Mouse (Mus musculus): ENCODE data around the gene Galnt7. TPM values are rescaled to one million over a fixed set of nuclear protein-coding genes. Genes with fewer than 3 reads are reported as not detected.

Gene Galnt7
- total and polyA plus RNA-seq, 3 experiments: 2.7 to 31.2 (median 19.0) TPM

GRCm38 (mm10) chr8:57488312-57488765, 164.5 kb downstream of the Galnt7 start:
- Histone ChIP-seq H3K36me3 (replicated peaks) (peaks cover 26% of the 10 kb centered on the region), H3K27me3 (ENCODE audit: insufficient read depth, low read length) (no peaks in the 10 kb centered on the region), H3K4me1 (ENCODE audit: insufficient read depth, low read depth, low read length) (peaks cover 25% of the 10 kb centered on the region), H3K9me3 (replicated peaks) (no peaks in the 10 kb centered on the region), H3K4me3 (ENCODE audit: low read depth, low read length) (peak overlapping the region; percentile 95)
- DNase-seq (ENCODE audit: low spot score) (peak; percentile 56), ATAC-seq (ENCODE audit: extremely low read depth, insufficient number of reproducible peaks, low FRiP score, poor library complexity, severe bottlenecking) (peak; percentile 29; the same call in 1 of the 2 replicates)
- TF ChIP-seq TAL1 (conservative IDR thresholded peaks at IDR 0.05; ENCODE audit: low read depth, low read length) (no peak), GATA2 (IDR thresholded peaks at IDR 0.05; ENCODE audit: borderline replicate concordance, low read depth, low read length) (no peak), CTCF (IDR thresholded peaks at IDR 0.05; ENCODE audit: low read depth, low read length) (no peak), GATA1 (IDR thresholded peaks at IDR 0.05; ENCODE audit: borderline replicate concordance, low read length) (no peak), POLR2AphosphoS5 (IDR thresholded peaks at IDR 0.05; ENCODE audit: insufficient replicate concordance, low read depth, low read length) (no peak)

DNA sequence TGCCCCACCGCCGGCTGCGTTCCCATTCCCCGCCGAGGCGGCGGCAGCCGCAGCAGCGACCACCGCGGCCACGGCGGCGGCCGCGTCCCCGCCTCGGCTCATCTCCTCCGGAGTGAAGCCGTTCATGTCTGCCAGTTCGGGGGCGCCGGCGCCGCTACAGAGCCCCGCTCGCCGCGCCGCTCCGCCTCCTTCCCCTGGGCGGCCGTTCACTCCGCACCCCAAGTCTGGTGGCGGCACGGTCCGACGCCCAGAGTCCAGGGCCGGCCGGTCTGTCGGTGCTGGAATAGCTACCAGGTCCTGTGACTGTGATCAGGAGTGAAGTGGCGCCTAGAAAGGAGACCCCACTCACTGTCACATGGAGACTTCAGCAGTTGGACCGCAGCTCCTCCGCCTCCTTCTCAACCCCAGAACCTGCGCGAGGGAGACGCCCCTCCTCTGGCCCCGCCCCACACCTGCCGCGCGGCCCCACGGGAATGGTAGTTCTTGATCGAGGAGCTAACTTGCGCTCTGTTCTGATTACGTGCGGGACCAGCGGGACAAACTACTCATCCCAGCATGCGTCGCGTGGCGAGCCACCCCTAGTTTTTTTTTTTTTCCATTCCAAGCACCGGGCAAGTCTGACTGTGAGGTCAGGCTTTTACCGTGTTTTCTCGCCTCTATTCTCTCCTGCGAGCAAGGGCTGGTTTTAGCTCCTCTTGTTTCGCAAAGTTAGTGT, 165.2 kb downstream of the Galnt7 start, which contains the start of gene Sap30:
Gene Sap30, minus strand, starts transcription at position 420 of the 715 bp plus-strand sequence.
- peaks cover 25% of the 10 kb centered on the region for H3K36me3 ChIP-seq (replicated peaks)
- DNase-seq (ENCODE audit: low spot score): peak; percentile 84
- H3K27me3 ChIP-seq (ENCODE audit: insufficient read depth, low read length): no peaks in the 10 kb centered on the region
- ATAC-seq (ENCODE audit: extremely low read depth, insufficient number of reproducible peaks, low FRiP score, poor library complexity, severe bottlenecking): peak; percentile 96
- no peaks in the 10 kb centered on the region for H3K9me3 ChIP-seq (replicated peaks)
- TF ChIP-seq CTCF (IDR thresholded peaks at IDR 0.05; ENCODE audit: low read depth, low read length): no peak
- no peak for TF ChIP-seq POLR2AphosphoS5 (IDR thresholded peaks at IDR 0.05; ENCODE audit: insufficient replicate concordance, low read depth, low read length)
- TF ChIP-seq TAL1 (conservative IDR thresholded peaks at IDR 0.05; ENCODE audit: low read depth, low read length): no peak
- TF ChIP-seq GATA1 (IDR thresholded peaks at IDR 0.05; ENCODE audit: borderline replicate concordance, low read length): no peak
- TF ChIP-seq GATA2 (IDR thresholded peaks at IDR 0.05; ENCODE audit: borderline replicate concordance, low read depth, low read length): no peak
- H3K4me3 ChIP-seq (ENCODE audit: low read depth, low read length): peak within 1 kb of the TSS; percentile 95
- H3K4me1 ChIP-seq (ENCODE audit: insufficient read depth, low read depth, low read length): peaks cover 25% of the 10 kb centered on the region

- ATAC-seq (ENCODE audit: extremely low read depth, insufficient number of reproducible peaks, low FRiP score, poor library complexity, severe bottlenecking) (no peak), DNase-seq (ENCODE audit: low spot score) (peak; percentile 33)
- Histone ChIP-seq H3K36me3 (replicated peaks) (peaks cover 27% of the 10 kb centered on the region), H3K4me1 (ENCODE audit: insufficient read depth, low read depth, low read length) (peaks cover 22% of the 10 kb centered on the region), H3K9me3 (replicated peaks) (no peaks in the 10 kb centered on the region), H3K4me3 (ENCODE audit: low read depth, low read length) (peak overlapping the region; percentile 95), H3K27me3 (ENCODE audit: insufficient read depth, low read length) (no peaks in the 10 kb centered on the region)
- TF ChIP-seq TAL1 (conservative IDR thresholded peaks at IDR 0.05; ENCODE audit: low read depth, low read length) (no peak), GATA2 (IDR thresholded peaks at IDR 0.05; ENCODE audit: borderline replicate concordance, low read depth, low read length) (no peak), POLR2AphosphoS5 (IDR thresholded peaks at IDR 0.05; ENCODE audit: insufficient replicate concordance, low read depth, low read length) (no peak), CTCF (IDR thresholded peaks at IDR 0.05; ENCODE audit: low read depth, low read length) (no peak), GATA1 (IDR thresholded peaks at IDR 0.05; ENCODE audit: borderline replicate concordance, low read length) (no peak)
Observed at GRCm38 (mm10) chr8:57486491-57487440, 166.1 kb downstream of the Galnt7 start.

DNA sequence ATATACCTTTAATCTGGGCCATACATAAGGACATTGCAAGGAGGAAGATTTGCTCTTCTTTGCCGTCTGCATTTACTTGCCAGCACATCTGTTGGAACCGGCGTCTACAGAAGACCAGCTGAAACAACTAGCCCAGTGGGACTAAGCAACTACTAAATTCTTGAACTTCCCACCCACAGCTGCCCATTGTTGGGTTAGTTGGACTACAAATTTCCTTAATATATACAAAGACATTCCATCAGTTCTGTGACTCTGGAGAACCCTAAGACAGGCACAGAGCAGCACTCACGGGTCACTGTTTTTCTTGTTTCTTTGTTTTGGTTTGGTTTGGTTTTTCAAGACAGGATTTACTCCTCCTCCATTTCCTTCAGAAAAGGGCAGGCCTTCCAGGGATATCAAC, 172.2 kb downstream of the Galnt7 start:
- no peaks in the 10 kb centered on the region for H3K9me3 ChIP-seq (replicated peaks)
- H3K4me3 ChIP-seq (ENCODE audit: low read depth, low read length): no peak overlapping the region
- peaks cover 26% of the 10 kb centered on the region for H3K36me3 ChIP-seq (replicated peaks)
- no peak for DNase-seq (ENCODE audit: low spot score)
- TF ChIP-seq POLR2AphosphoS5 (IDR thresholded peaks at IDR 0.05; ENCODE audit: insufficient replicate concordance, low read depth, low read length): no peak
- TF ChIP-seq GATA1 (IDR thresholded peaks at IDR 0.05; ENCODE audit: borderline replicate concordance, low read length): no peak
- no peak for TF ChIP-seq TAL1 (conservative IDR thresholded peaks at IDR 0.05; ENCODE audit: low read depth, low read length)
- no peak for TF ChIP-seq GATA2 (IDR thresholded peaks at IDR 0.05; ENCODE audit: borderline replicate concordance, low read depth, low read length)
- no peak for TF ChIP-seq CTCF (IDR thresholded peaks at IDR 0.05; ENCODE audit: low read depth, low read length)
- ATAC-seq (ENCODE audit: extremely low read depth, insufficient number of reproducible peaks, low FRiP score, poor library complexity, severe bottlenecking): no peak
- H3K4me1 ChIP-seq (ENCODE audit: insufficient read depth, low read depth, low read length): peaks cover 4% of the 10 kb centered on the region
- H3K27me3 ChIP-seq (ENCODE audit: insufficient read depth, low read length): peaks cover 3% of the 10 kb centered on the region

GRCm38 (mm10) chr8:57479700-57480099, 173.1 kb downstream of the Galnt7 start:
- peaks cover 22% of the 10 kb centered on the region for H3K36me3 ChIP-seq (replicated peaks)
- no peak for TF ChIP-seq CTCF (IDR thresholded peaks at IDR 0.05; ENCODE audit: low read depth, low read length)
- no peak for TF ChIP-seq TAL1 (conservative IDR thresholded peaks at IDR 0.05; ENCODE audit: low read depth, low read length)
- no peak for TF ChIP-seq GATA2 (IDR thresholded peaks at IDR 0.05; ENCODE audit: borderline replicate concordance, low read depth, low read length)
- TF ChIP-seq GATA1 (IDR thresholded peaks at IDR 0.05; ENCODE audit: borderline replicate concordance, low read length): no peak
- no peak for TF ChIP-seq POLR2AphosphoS5 (IDR thresholded peaks at IDR 0.05; ENCODE audit: insufficient replicate concordance, low read depth, low read length)
- DNase-seq (ENCODE audit: low spot score) (no peak), ATAC-seq (ENCODE audit: extremely low read depth, insufficient number of reproducible peaks, low FRiP score, poor library complexity, severe bottlenecking) (no peak)
- no peaks in the 10 kb centered on the region for H3K4me1 ChIP-seq (ENCODE audit: insufficient read depth, low read depth, low read length)
- peaks cover 3% of the 10 kb centered on the region for H3K27me3 ChIP-seq (ENCODE audit: insufficient read depth, low read length)
- H3K4me3 ChIP-seq (ENCODE audit: low read depth, low read length): no peak overlapping the region
- H3K9me3 ChIP-seq (replicated peaks): no peaks in the 10 kb centered on the region

Data from G1E (cell line).